Mouse (Mus musculus) kidney, adult 2 months (tissue): Measurements from ENCODE around the gene Nodal.
A peak's percentile ranks its signal among the peaks of the same experiment; 100 is the strongest.

Experiments
- CTCF ChIP-seq: fragments of 200-500 bp; conservative IDR thresholded peaks from 2 replicates; pipeline ENCODE4 v1.5.1; 2011; ENCODE audit warnings: low read depth, mild to moderate bottlenecking, control low read depth, low read length, moderate library complexity, mixed read lengths; ENCODE audit not compliant: insufficient read depth, insufficient read length
- POLR2A ChIP-seq: fragments of 200-500 bp; IDR thresholded peaks from one replicate; pipeline ENCODE4 v1.6.1; 2011; ENCODE audit warnings: low read depth, low read length, control low read depth

DNA sequence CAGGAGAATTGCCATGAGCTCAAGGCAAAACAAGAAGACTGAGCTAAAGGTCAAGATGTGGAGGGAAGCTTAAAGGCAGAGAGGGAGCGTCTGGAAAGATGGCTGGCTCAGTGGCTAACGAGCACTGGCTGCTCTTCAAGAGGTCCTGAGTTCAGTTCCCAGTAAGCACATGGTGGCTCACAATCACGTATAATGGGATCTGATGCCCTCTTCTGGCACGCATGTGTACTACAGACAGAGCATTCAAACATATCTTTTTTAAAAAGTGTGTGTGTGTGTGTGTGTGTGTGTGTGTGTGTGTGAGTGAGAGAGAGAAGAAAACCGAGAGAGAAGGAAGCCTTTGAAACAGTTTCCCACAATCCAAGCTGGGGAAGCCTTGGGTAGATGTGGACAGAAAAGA, 15.3 kb upstream of the Nodal start:
- no peak for TF ChIP-seq POLR2A
- TF ChIP-seq CTCF = 0 out of 2 replicates have a peak, but pooled peaks have one; percentile 21
